Mouse (Mus musculus) kidney, adult 2 months (tissue): ENCODE results near the gene Cenpu. TPM values are rescaled to one million over a fixed set of nuclear protein-coding genes. Genes with fewer than 3 reads are reported as not detected.

Experiments used
- DNase-seq: peaks from one replicate; pipeline ENCODE4 v3.0.0; 2021
- H3K27ac ChIP-seq: fragments of 200-500 bp; 2 replicates; pipeline ENCODE4 v1.5.1; 2012; ENCODE audit warnings: low read depth, low read length, control low read depth, inconsistent platforms; ENCODE audit not compliant: insufficient read depth
- H3K27me3 ChIP-seq: fragments of 200-500 bp; replicated peaks from 2 replicates; pipeline ENCODE4 v1.6.1; 2012; ENCODE audit warnings: mild to moderate bottlenecking, moderate library complexity, low read length, inconsistent platforms; ENCODE audit not compliant: control insufficient read depth, insufficient read depth
- H3K36me3 ChIP-seq: fragments of 200-500 bp; 2 replicates; pipeline ENCODE4 v1.6.1; 2012; ENCODE audit warnings: mild to moderate bottlenecking, moderate library complexity, low read length, inconsistent platforms; ENCODE audit not compliant: control insufficient read depth, insufficient read depth
- H3K4me1 ChIP-seq: fragments of 200-500 bp; 2 replicates; pipeline ENCODE4 v1.6.1; 2011; ENCODE audit warnings: low read length; ENCODE audit not compliant: control insufficient read depth, insufficient read depth
- H3K4me3 ChIP-seq: fragments of 200-500 bp; 2 replicates; pipeline ENCODE4 v1.5.1; 2011; ENCODE audit warnings: mild to moderate bottlenecking, low read depth, low read length, control low read depth; ENCODE audit not compliant: insufficient read depth
- CTCF ChIP-seq: fragments of 200-500 bp; conservative IDR thresholded peaks from 2 replicates; pipeline ENCODE4 v1.5.1; 2011; ENCODE audit warnings: low read depth, mild to moderate bottlenecking, control low read depth, low read length, moderate library complexity, mixed read lengths; ENCODE audit not compliant: insufficient read depth, insufficient read length
- POLR2A ChIP-seq: fragments of 200-500 bp; IDR thresholded peaks from one replicate; pipeline ENCODE4 v1.6.1; 2011; ENCODE audit warnings: low read depth, low read length, control low read depth
- WGBS: fragments of 180-500 bp; shearing (Covaris S2); methylation state at CpG from one replicate; pipeline ENCODE4 v1.1.7; 2018; 5-methylcytosine and 5-hydroxymethylcytosine counted together
- polyA plus RNA-seq: library from polyadenylated mRNA; depleted of rRNA; stranded (reverse); fragments of >200 nt; gene quantifications from 2 replicates; pipeline ENCODE4 v1.2.3, GENCODE M21; 2012

The Cenpu gene
- polyA plus RNA-seq, 1 experiment = 0.67 TPM

DNA sequence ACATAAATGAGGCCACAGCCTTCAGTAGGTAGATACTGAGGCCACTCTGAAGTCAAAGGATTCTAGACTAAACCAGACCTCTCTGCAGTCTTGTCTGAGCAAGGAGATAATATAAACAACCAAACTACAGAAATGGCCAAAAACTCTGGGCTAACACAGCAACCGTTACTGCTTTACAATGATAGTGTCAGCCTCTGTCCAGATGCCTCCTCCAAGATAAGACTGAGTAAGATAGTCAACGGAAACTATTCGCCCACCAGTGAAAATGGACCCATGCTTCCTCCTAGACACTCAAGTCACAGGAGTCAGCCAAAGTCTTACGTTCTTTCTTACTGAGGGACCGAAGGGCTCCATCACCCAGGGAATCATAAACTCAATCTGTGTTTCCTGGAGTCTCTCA lies 36.1 kb downstream of the Cenpu start:
- Histone ChIP-seq H3K4me1 (no peaks in the 10 kb centered on the region), H3K27ac (no peak overlapping the region), H3K27me3 (no peaks in the 10 kb centered on the region), H3K4me3 (no peak overlapping the region), H3K36me3 (no peaks in the 10 kb centered on the region)
- TF ChIP-seq CTCF (no peak), POLR2A (no peak)
- DNase-seq = no peak
- WGBS = 91% methylated on average over 5 of the region's 5 CpGs

DNA sequence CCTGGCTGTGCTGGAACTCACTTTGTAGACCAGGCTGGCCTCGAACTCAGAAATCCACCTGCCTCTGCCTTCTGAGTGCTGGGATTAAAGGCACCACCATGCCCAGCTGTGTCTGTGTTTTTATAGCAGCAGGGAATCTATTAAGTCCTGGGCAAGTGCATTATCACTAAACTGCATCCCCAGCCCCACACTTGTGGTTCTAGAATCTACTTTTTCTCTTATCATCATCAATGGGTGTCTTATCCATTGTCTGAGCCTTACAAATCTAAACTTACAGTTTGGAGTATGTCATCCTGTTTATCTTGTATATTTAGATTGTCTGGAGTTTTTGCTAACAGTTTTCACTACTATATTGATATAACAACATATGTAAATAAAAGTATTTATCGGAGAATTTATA lies 36.8 kb downstream of the Cenpu start:
- TF ChIP-seq CTCF = no peak
- no peak for TF ChIP-seq POLR2A
- H3K27ac ChIP-seq = no peak overlapping the region
- 98% methylated on average over 2 of the region's 2 CpGs for WGBS

GRCm38 (mm10) chr8:46593067-46593466 lies 41.2 kb downstream of the Cenpu start:
- Histone ChIP-seq H3K36me3 (no peaks in the 10 kb centered on the region), H3K27ac (no peak overlapping the region), H3K4me3 (no peak overlapping the region), H3K4me1 (peaks cover 4% of the 10 kb centered on the region; the same call in 1 of the 2 replicates), H3K27me3 (no peaks in the 10 kb centered on the region)
- WGBS = 83% methylated on average over 8 of the region's 8 CpGs
- no peak for DNase-seq
- no peak for TF ChIP-seq CTCF
- no peak for TF ChIP-seq POLR2A

More for the DNA sequence above, 36.8 kb downstream of the Cenpu start:
- H3K4me3 ChIP-seq = no peak overlapping the region
- H3K4me1 ChIP-seq = no peaks in the 10 kb centered on the region
- no peak for DNase-seq
- H3K36me3 ChIP-seq = no peaks in the 10 kb centered on the region
- H3K27me3 ChIP-seq = no peaks in the 10 kb centered on the region

GRCm38 (mm10) chr8:46593772-46594171 lies 41.9 kb downstream of the Cenpu start:
- DNase-seq = no peak
- TF ChIP-seq CTCF (no peak), POLR2A (no peak)

DNA sequence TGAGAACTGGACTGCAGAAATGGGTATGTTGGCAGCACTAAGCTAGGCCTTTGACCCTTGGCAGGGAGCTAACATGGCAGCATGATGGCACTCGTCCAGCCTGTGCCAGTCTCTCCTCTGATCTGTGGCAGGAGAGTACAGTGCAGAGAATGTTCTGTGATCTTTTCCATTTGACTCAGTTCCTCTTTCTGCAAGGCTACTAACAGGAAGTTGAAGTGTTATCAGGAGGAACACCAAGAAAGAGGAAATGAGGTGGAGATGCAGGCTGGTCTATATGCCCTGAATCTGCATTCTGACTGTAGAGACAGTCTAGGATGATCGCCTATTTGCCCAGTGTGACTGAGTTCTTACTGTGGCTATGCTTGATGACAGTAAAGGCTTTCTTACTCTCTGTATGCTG lies 43.8 kb downstream of the Cenpu start:
- WGBS = 78% methylated on average over 2 of the region's 2 CpGs
- H3K27me3 ChIP-seq = no peaks in the 10 kb centered on the region
- no peak overlapping the region for H3K4me3 ChIP-seq
- TF ChIP-seq CTCF (no peak), POLR2A (no peak)
- H3K4me1 ChIP-seq = peaks cover 4% of the 10 kb centered on the region; the same call in 1 of the 2 replicates
- peak; percentile 85 for DNase-seq
- no peaks in the 10 kb centered on the region for H3K36me3 ChIP-seq
- H3K27ac ChIP-seq = no peak overlapping the region

More at GRCm38 (mm10) chr8:46593772-46594171, 41.9 kb downstream of the Cenpu start:
- Histone ChIP-seq H3K36me3 (no peaks in the 10 kb centered on the region), H3K27me3 (no peaks in the 10 kb centered on the region), H3K4me1 (peaks cover 4% of the 10 kb centered on the region; the same call in 1 of the 2 replicates), H3K4me3 (no peak overlapping the region), H3K27ac (no peak overlapping the region)
- WGBS = 88% methylated on average over 2 of the region's 2 CpGs

- Histone ChIP-seq H3K4me1 (peaks cover 4% of the 10 kb centered on the region; the same call in 1 of the 2 replicates), H3K27ac (no peak overlapping the region), H3K4me3 (no peak overlapping the region), H3K36me3 (no peaks in the 10 kb centered on the region), H3K27me3 (no peaks in the 10 kb centered on the region)
- whole genome bisulfite sequencing = 96% methylated on average over 2 of the region's 2 CpGs
- no peak for TF ChIP-seq POLR2A
- TF ChIP-seq CTCF = no peak
- DNase-seq = no peak
Observed at GRCm38 (mm10) chr8:46596530-46596929, 44.7 kb downstream of the Cenpu start.

- no peak overlapping the region for H3K27ac ChIP-seq
- TF ChIP-seq POLR2A (no peak), CTCF (no peak)
- 83% methylated on average over 2 of the region's 2 CpGs for WGBS
- DNase-seq = no peak
- H3K27me3 ChIP-seq = no peaks in the 10 kb centered on the region
- H3K4me1 ChIP-seq = peaks cover 4% of the 10 kb centered on the region; the same call in 1 of the 2 replicates
- H3K4me3 ChIP-seq = no peak overlapping the region
- no peaks in the 10 kb centered on the region for H3K36me3 ChIP-seq
Observed at GRCm38 (mm10) chr8:46597411-46597810, 45.6 kb downstream of the Cenpu start.
